Mouse (Mus musculus) stomach, embryonic 16.5 days (tissue): Measurements from ENCODE around the gene Sfrp5. TPM values are rescaled to one million over a fixed set of nuclear protein-coding genes. Genes with fewer than 3 reads are reported as not detected.
A peak's percentile ranks its signal among the peaks of the same experiment; 100 is the strongest.

Experiments
- ATAC-seq: fragments of 200-750 bp; cut with Nextera tagmentation; 2 replicates; pipeline ENCODE4 v1.8.0; 2017; ENCODE audit warnings: moderate number of reproducible peaks, moderate TSS enrichment; ENCODE audit not compliant: insufficient read depth, low FRiP score
- H3K27ac ChIP-seq: fragments of 300-500 bp; sonication (generic); 2 replicates; pipeline ENCODE4 v1.5.1; 2014; ENCODE audit warnings: low read length
- H3K27me3 ChIP-seq: fragments of 300-500 bp; sonication (generic); 2 replicates; pipeline ENCODE4 v1.6.1; 2014; ENCODE audit warnings: low read length, control low read depth, mixed read lengths; ENCODE audit not compliant: control insufficient read depth, insufficient read depth
- H3K36me3 ChIP-seq: fragments of 300-500 bp; sonication (generic); 2 replicates; pipeline ENCODE4 v1.6.1; 2014; ENCODE audit warnings: low read length; ENCODE audit not compliant: control insufficient read depth, insufficient read depth
- H3K4me1 ChIP-seq: fragments of 300-500 bp; sonication (generic); 2 replicates; pipeline ENCODE4 v1.6.1; 2014; ENCODE audit warnings: low read length, control low read depth, mixed read lengths; ENCODE audit not compliant: control insufficient read depth, insufficient read depth
- H3K4me2 ChIP-seq: fragments of 300-500 bp; sonication (generic); 2 replicates; pipeline ENCODE4 v1.6.1; 2014; ENCODE audit warnings: low read depth, low read length, mixed read lengths
- H3K4me3 ChIP-seq: fragments of 300-500 bp; sonication (generic); replicated peaks from 2 replicates; pipeline ENCODE4 v1.5.1; 2014; ENCODE audit warnings: mild to moderate bottlenecking, low read length
- H3K9ac ChIP-seq: fragments of 300-500 bp; sonication (generic); 2 replicates; pipeline ENCODE4 v1.6.1; 2014; ENCODE audit warnings: low read length
- H3K9me3 ChIP-seq: fragments of 300-500 bp; sonication (generic); replicated peaks from 2 replicates; pipeline ENCODE4 v1.6.1; 2016; ENCODE audit warnings: low read length, control low read depth; ENCODE audit not compliant: control insufficient read depth
- WGBS: fragments of 180-500 bp; shearing (Covaris S2); extraction: QIAGEN DNeasy Blood & Tissue Kit; methylation state at CpG from one replicate; pipeline ENCODE4 v1.1.7; 2014; 5-methylcytosine and 5-hydroxymethylcytosine counted together
- polyA plus RNA-seq: library from polyadenylated mRNA; unstranded; fragments of >200 nt; fragmentation: Nextera tagmentation; extraction: Ambion mirVana; gene quantifications from 2 replicates; pipeline ENCODE4 v1.2.1, GENCODE M21; 2015

Gene Sfrp5
- polyA plus RNA-seq, 1 experiment from 2014 or later, result 6.9 TPM

GRCm38 (mm10) chr19:42189735-42190134 is 12.3 kb downstream of the Sfrp5 start:
- 77% methylated on average over 4 of the region's 4 CpGs for WGBS
- no peak overlapping the region for H3K27ac ChIP-seq
- no peak overlapping the region for H3K9ac ChIP-seq
- no peak overlapping the region for H3K4me3 ChIP-seq
- no peaks in the 10 kb centered on the region for H3K27me3 ChIP-seq
- H3K4me2 ChIP-seq, result no peak overlapping the region
- no peaks in the 10 kb centered on the region for H3K9me3 ChIP-seq
- no peaks in the 10 kb centered on the region for H3K4me1 ChIP-seq
- peaks cover 8% of the 10 kb centered on the region; the same call in 1 of the 2 replicates for H3K36me3 ChIP-seq
- no peak for ATAC-seq

GRCm38 (mm10) chr19:42182673-42183072 is 19.4 kb downstream of the Sfrp5 start:
- H3K27me3 ChIP-seq, result no peaks in the 10 kb centered on the region
- ATAC-seq, result no peak
- peaks cover 12% of the 10 kb centered on the region for H3K36me3 ChIP-seq
- no peak overlapping the region for H3K4me2 ChIP-seq
- 59% methylated on average over 6 of the region's 6 CpGs for WGBS
- no peak overlapping the region for H3K9ac ChIP-seq
- no peaks in the 10 kb centered on the region for H3K4me1 ChIP-seq
- no peaks in the 10 kb centered on the region for H3K9me3 ChIP-seq
- no peak overlapping the region for H3K27ac ChIP-seq
- H3K4me3 ChIP-seq, result no peak overlapping the region

GRCm38 (mm10) chr19:42179356-42179755 is 22.7 kb downstream of the Sfrp5 start:
- H3K27ac ChIP-seq, result no peak overlapping the region
- no peak overlapping the region for H3K9ac ChIP-seq
- H3K4me3 ChIP-seq, result no peak overlapping the region
- no peaks in the 10 kb centered on the region for H3K9me3 ChIP-seq
- no peak for ATAC-seq
- peaks cover 4% of the 10 kb centered on the region for H3K36me3 ChIP-seq
- H3K4me2 ChIP-seq, result no peak overlapping the region
- no peaks in the 10 kb centered on the region for H3K4me1 ChIP-seq
- WGBS, result 92% methylated on average over 14 of the region's 14 CpGs
- no peaks in the 10 kb centered on the region for H3K27me3 ChIP-seq

- Histone ChIP-seq H3K4me3 (no peak overlapping the region), H3K36me3 (peaks cover 4% of the 10 kb centered on the region), H3K9ac (no peak overlapping the region; the same call in 1 of the 2 replicates), H3K27me3 (no peaks in the 10 kb centered on the region), H3K9me3 (no peaks in the 10 kb centered on the region), H3K4me2 (no peak overlapping the region), H3K27ac (no peak overlapping the region), H3K4me1 (no peaks in the 10 kb centered on the region)
- no peak for ATAC-seq
- 82% methylated on average over 2 of the region's 2 CpGs for WGBS
These were observed 24.6 kb downstream of the Sfrp5 start for GRCm38 (mm10) chr19:42177461-42177860.

GRCm38 (mm10) chr19:42176841-42177240 is 25.2 kb downstream of the Sfrp5 start:
- peaks cover 2% of the 10 kb centered on the region; the same call in 1 of the 2 replicates for H3K4me1 ChIP-seq
- H3K36me3 ChIP-seq, result no peaks in the 10 kb centered on the region
- no peak overlapping the region for H3K27ac ChIP-seq
- no peak overlapping the region for H3K4me2 ChIP-seq
- H3K4me3 ChIP-seq, result no peak overlapping the region
- H3K9ac ChIP-seq, result no peak overlapping the region
- H3K27me3 ChIP-seq, result no peaks in the 10 kb centered on the region
- ATAC-seq, result no peak
- 73% methylated on average over 7 of the region's 7 CpGs for WGBS
- H3K9me3 ChIP-seq, result no peaks in the 10 kb centered on the region

- H3K27me3 ChIP-seq, result no peaks in the 10 kb centered on the region
- H3K9me3 ChIP-seq, result no peaks in the 10 kb centered on the region
- no peaks in the 10 kb centered on the region for H3K36me3 ChIP-seq
- peak; percentile 90 for ATAC-seq
- H3K4me2 ChIP-seq, result peak overlapping the region; percentile 85
- H3K27ac ChIP-seq, result 0 out of 2 replicates have a peak overlapping the region, but pooled peaks have one; percentile 57
- H3K9ac ChIP-seq, result peak overlapping the region; percentile 92
- 2% methylated on average over 49 of the region's 56 CpGs for WGBS
- peaks cover 33% of the 10 kb centered on the region for H3K4me1 ChIP-seq
- H3K4me3 ChIP-seq, result peak overlapping the region; percentile 95
These were observed 31.8 kb downstream of the Sfrp5 start for GRCm38 (mm10) chr19:42170025-42170969.

- WGBS, result 56% methylated on average over 10 of the region's 10 CpGs
- Histone ChIP-seq H3K27me3 (no peaks in the 10 kb centered on the region), H3K4me2 (peak overlapping the region; percentile 85), H3K4me3 (no peak overlapping the region), H3K36me3 (no peaks in the 10 kb centered on the region), H3K4me1 (peaks cover 33% of the 10 kb centered on the region), H3K9ac (peak overlapping the region; percentile 50), H3K27ac (no peak overlapping the region), H3K9me3 (no peaks in the 10 kb centered on the region)
- ATAC-seq, result no peak
These were observed 32.6 kb downstream of the Sfrp5 start for GRCm38 (mm10) chr19:42169322-42169975.

GRCm38 (mm10) chr19:42167489-42167888 is 34.6 kb downstream of the Sfrp5 start:
- ATAC-seq, result no peak
- Histone ChIP-seq H3K27ac (no peak overlapping the region), H3K4me2 (no peak overlapping the region), H3K27me3 (no peaks in the 10 kb centered on the region), H3K4me3 (no peak overlapping the region), H3K4me1 (peaks cover 33% of the 10 kb centered on the region), H3K36me3 (no peaks in the 10 kb centered on the region), H3K9me3 (no peaks in the 10 kb centered on the region), H3K9ac (no peak overlapping the region)
- 59% methylated on average over 9 of the region's 9 CpGs for WGBS

- WGBS, result 41% methylated on average over 3 of the region's 3 CpGs
These were observed 35.3 kb downstream of the Sfrp5 start for GRCm38 (mm10) chr19:42166766-42167165.

More at GRCm38 (mm10) chr19:42166766-42167165, 35.3 kb downstream of the Sfrp5 start:
- no peak overlapping the region for H3K9ac ChIP-seq
- no peak overlapping the region for H3K4me2 ChIP-seq
- H3K27ac ChIP-seq, result no peak overlapping the region
- H3K4me3 ChIP-seq, result no peak overlapping the region
- no peaks in the 10 kb centered on the region for H3K9me3 ChIP-seq
- peaks cover 30% of the 10 kb centered on the region for H3K4me1 ChIP-seq
- H3K27me3 ChIP-seq, result no peaks in the 10 kb centered on the region
- no peak for ATAC-seq
- no peaks in the 10 kb centered on the region for H3K36me3 ChIP-seq
